Mouse (Mus musculus) intestine, postnatal 0 days (tissue): ENCODE data around the gene Dpf1. TPM values are rescaled to one million over a fixed set of nuclear protein-coding genes. Genes with fewer than 3 reads are reported as not detected.

ENCODE experiments used
- ATAC-seq: fragments of 200-750 bp; cut with Nextera tagmentation; 2 replicates; pipeline ENCODE4 v1.8.0; 2017; ENCODE audit warnings: mild to moderate bottlenecking, moderate TSS enrichment, moderate library complexity
- H3K27ac ChIP-seq: fragments of 300-500 bp; sonication (generic); 2 replicates; pipeline ENCODE4 v1.5.1; 2014; ENCODE audit warnings: mild to moderate bottlenecking, low read depth, low read length, moderate library complexity
- H3K27me3 ChIP-seq: fragments of 300-500 bp; sonication (generic); replicated peaks from 2 replicates; pipeline ENCODE4 v1.6.1; 2014; ENCODE audit warnings: low read length, mixed read lengths; ENCODE audit not compliant: control insufficient read depth, insufficient read depth
- H3K36me3 ChIP-seq: fragments of 300-500 bp; sonication (generic); 2 replicates; pipeline ENCODE4 v1.6.1; 2014; ENCODE audit warnings: mild to moderate bottlenecking, moderate library complexity; ENCODE audit not compliant: control insufficient read depth, insufficient read depth
- H3K4me1 ChIP-seq: fragments of 300-500 bp; sonication (generic); replicated peaks from 2 replicates; pipeline ENCODE4 v1.6.1; 2014; ENCODE audit warnings: antibody characterized with exemption, low read length, mixed read lengths; ENCODE audit not compliant: control insufficient read depth, insufficient read depth
- H3K4me2 ChIP-seq: fragments of 300-500 bp; sonication (generic); replicated peaks from 2 replicates; pipeline ENCODE4 v1.6.1; 2014; ENCODE audit warnings: low read depth, mild to moderate bottlenecking, moderate library complexity
- H3K4me3 ChIP-seq: fragments of 300-500 bp; sonication (generic); 2 replicates; pipeline ENCODE4 v1.5.1; 2014; ENCODE audit warnings: low read depth, low read length
- H3K9ac ChIP-seq: fragments of 300-500 bp; sonication (generic); 2 replicates; pipeline ENCODE4 v1.6.1; 2014; ENCODE audit warnings: mild to moderate bottlenecking, low read depth, low read length
- H3K9me3 ChIP-seq: fragments of 300-500 bp; sonication (generic); 2 replicates; pipeline ENCODE4 v1.6.1; 2016; ENCODE audit warnings: mixed run types; ENCODE audit not compliant: control insufficient read depth
- CTCF ChIP-seq: sonication (generic); IDR thresholded peaks from 2 replicates; pipeline ENCODE4 v1.5.1; 2016; ENCODE audit warnings: low read depth, mild to moderate bottlenecking, control low read depth, antibody characterized with exemption, moderate library complexity
- WGBS: fragments of 180-500 bp; shearing (Covaris S2); extraction: QIAGEN DNeasy Blood & Tissue Kit; methylation state at CpG from one replicate; pipeline ENCODE4 v1.1.7; 2014; 5-methylcytosine and 5-hydroxymethylcytosine counted together
- polyA plus RNA-seq: library from polyadenylated mRNA; unstranded; fragments of >200 nt; fragmentation: Nextera tagmentation; extraction: Ambion mirVana; gene quantifications from 2 replicates; pipeline ENCODE4 v1.2.1, GENCODE M21; 2015

The Dpf1 gene
- polyA plus RNA-seq, 1 experiment from 2014 or later = 1.7 TPM

- Histone ChIP-seq H3K36me3 (no peaks in the 10 kb centered on the region), H3K4me1 (no peaks in the 10 kb centered on the region; the same call in 1 of the 2 replicates), H3K9me3 (no peaks in the 10 kb centered on the region), H3K4me2 (peak overlapping the region; percentile 70), H3K9ac (0 out of 2 replicates have a peak overlapping the region, but pooled peaks have one; percentile 91), H3K4me3 (peak overlapping the region; percentile 71; the same call in 1 of the 2 replicates), H3K27me3 (no peaks in the 10 kb centered on the region), H3K27ac (peak overlapping the region; percentile 94; the same call in 1 of the 2 replicates)
- no peak for ATAC-seq
- TF ChIP-seq CTCF = no peak
Measured at GRCm38 (mm10) chr7:29279261-29279660, 24.5 kb upstream of the Dpf1 start.

- 0 out of 2 replicates have a peak, but pooled peaks have one; percentile 14 for ATAC-seq
- Histone ChIP-seq H3K9ac (peak overlapping the region; percentile 91; the same call in 1 of the 2 replicates), H3K27ac (peak overlapping the region; percentile 94), H3K36me3 (no peaks in the 10 kb centered on the region), H3K27me3 (no peaks in the 10 kb centered on the region), H3K4me3 (peak overlapping the region; percentile 71), H3K4me1 (no peaks in the 10 kb centered on the region; the same call in 1 of the 2 replicates), H3K9me3 (no peaks in the 10 kb centered on the region), H3K4me2 (peak overlapping the region; percentile 70)
- no peak for TF ChIP-seq CTCF
- 27% methylated on average over 8 of the region's 8 CpGs for WGBS
Measured at GRCm38 (mm10) chr7:29279924-29280323, 23.8 kb upstream of the Dpf1 start.

- Histone ChIP-seq H3K9me3 (no peaks in the 10 kb centered on the region), H3K27me3 (no peaks in the 10 kb centered on the region), H3K4me1 (no peaks in the 10 kb centered on the region; the same call in 1 of the 2 replicates), H3K4me3 (peak overlapping the region; percentile 71), H3K27ac (peak overlapping the region; percentile 94), H3K36me3 (no peaks in the 10 kb centered on the region), H3K4me2 (peak overlapping the region; percentile 70), H3K9ac (peak overlapping the region; percentile 91)
- peak; percentile 19; the same call in 1 of the 2 replicates for ATAC-seq
- 8% methylated on average over 13 of the region's 13 CpGs for WGBS
- TF ChIP-seq CTCF = no peak
Measured at GRCm38 (mm10) chr7:29280801-29281200, 22.9 kb upstream of the Dpf1 start.

GRCm38 (mm10) chr7:29281201-29282073, 22.3 kb upstream of the Dpf1 start, which contains the start of gene Spint2:
Gene Spint2, minus strand, starts transcription at chr7:29281912.
- Histone ChIP-seq H3K9ac (peak within 1 kb of the TSS; percentile 91), H3K4me2 (peak within 1 kb of the TSS; percentile 70), H3K27me3 (no peaks in the 10 kb centered on the region), H3K4me3 (peak within 1 kb of the TSS; percentile 71), H3K36me3 (no peaks in the 10 kb centered on the region), H3K9me3 (no peaks in the 10 kb centered on the region), H3K4me1 (no peaks in the 10 kb centered on the region; the same call in 1 of the 2 replicates), H3K27ac (peak within 1 kb of the TSS; percentile 94)
- peak; percentile 91 for ATAC-seq
- peak; percentile 66 for TF ChIP-seq CTCF
- under 1% methylated on average over 76 of the region's 80 CpGs for WGBS

- peak overlapping the region; percentile 91 for H3K9ac ChIP-seq
- peak overlapping the region; percentile 71 for H3K4me3 ChIP-seq
- H3K4me2 ChIP-seq = peak overlapping the region; percentile 70
- peak; percentile 65 for ATAC-seq
- TF ChIP-seq CTCF = no peak
- peak overlapping the region; percentile 94 for H3K27ac ChIP-seq
- no peaks in the 10 kb centered on the region for H3K9me3 ChIP-seq
- H3K4me1 ChIP-seq = no peaks in the 10 kb centered on the region; the same call in 1 of the 2 replicates
- no peaks in the 10 kb centered on the region for H3K27me3 ChIP-seq
- H3K36me3 ChIP-seq = no peaks in the 10 kb centered on the region
- WGBS = 6% methylated on average over 21 of the region's 21 CpGs
Measured at GRCm38 (mm10) chr7:29282074-29282554, 21.6 kb upstream of the Dpf1 start.

- no peak overlapping the region for H3K9ac ChIP-seq
- H3K9me3 ChIP-seq = no peaks in the 10 kb centered on the region
- H3K4me2 ChIP-seq = no peak overlapping the region
- no peak overlapping the region for H3K4me3 ChIP-seq
- no peaks in the 10 kb centered on the region for H3K27me3 ChIP-seq
- no peaks in the 10 kb centered on the region for H3K36me3 ChIP-seq
- H3K27ac ChIP-seq = no peak overlapping the region
- TF ChIP-seq CTCF = no peak
- ATAC-seq = no peak
- no peaks in the 10 kb centered on the region; the same call in 1 of the 2 replicates for H3K4me1 ChIP-seq
- WGBS = 82% methylated on average over 4 of the region's 4 CpGs
Measured at GRCm38 (mm10) chr7:29283876-29284275, 19.9 kb upstream of the Dpf1 start.
